Mouse (Mus musculus) heart, adult 10 weeks (tissue): ENCODE measurements around the gene Riox2. TPM values are rescaled to one million over a fixed set of nuclear protein-coding genes. Genes with fewer than 3 reads are reported as not detected.

Source experiments
- polyA plus RNA-seq: library from polyadenylated mRNA; stranded (reverse); fragments of 350-450 nt; fragmentation: Illumina TruSeq; extraction: RNeasy Lipid Tissue Mini Kit (QIAGEN cat#74804); gene quantifications from one replicate; pipeline ENCODE4 v1.2.3, GENCODE M21; 2014; ENCODE audit warnings: low read depth, low replicate concordance

Gene Riox2
- 25.6 TPM for polyA plus RNA-seq

GRCm38 (mm10) chr16:59471637-59472278 lies at the start of gene Riox2:
Riox2 (plus strand) TSS chr16:59471775.

Other genes starting within 250 kb of the Riox2 start
- not detected for gene Olfr201, start 199.1 kb upstream of the Riox2 start, polyA plus RNA-seq
- not detected for gene Olfr202, start 185.0 kb upstream of the Riox2 start, polyA plus RNA-seq
- gene Olfr203, start 172.9 kb upstream of the Riox2 start, polyA plus RNA-seq = not detected
- gene Olfr204, start 153.5 kb upstream of the Riox2 start, polyA plus RNA-seq = not detected
- not detected for gene Olfr205, start 140.6 kb upstream of the Riox2 start, polyA plus RNA-seq
- not detected for gene Olfr206, start 122.5 kb upstream of the Riox2 start, polyA plus RNA-seq
- gene Olfr209, start 107.8 kb upstream of the Riox2 start, polyA plus RNA-seq = not detected
- gene Gabrr3, start 64.4 kb upstream of the Riox2 start, polyA plus RNA-seq = not detected
- gene Crybg3, start 129.2 kb downstream of the Riox2 start, polyA plus RNA-seq = 33.9 TPM
- 9.2 TPM for gene Arl6, start 167.6 kb downstream of the Riox2 start, polyA plus RNA-seq